Mouse (Mus musculus) G1E (cell line): Measurements from ENCODE around the gene Yif1b. TPM values are rescaled to one million over a fixed set of nuclear protein-coding genes. Genes with fewer than 3 reads are reported as not detected.

Experiments used
- ATAC-seq: 2 replicates; pipeline ENCODE4 v1.8.0; 2016; ENCODE audit warnings: mild to moderate bottlenecking; ENCODE audit not compliant: insufficient number of reproducible peaks, poor library complexity, low FRiP score, severe bottlenecking; ENCODE audit errors: extremely low read depth
- DNase-seq: peaks from one replicate; pipeline ENCODE4 v3.0.0; 2012; ENCODE audit warnings: low spot score
- H3K27me3 ChIP-seq: 2 replicates; pipeline ENCODE4 v1.6.1; 2012; ENCODE audit warnings: mild to moderate bottlenecking, low read length, inconsistent platforms; ENCODE audit not compliant: insufficient read depth
- H3K36me3 ChIP-seq: replicated peaks from 2 replicates; pipeline ENCODE3; 2012; ENCODE audit warnings: mild to moderate bottlenecking, inconsistent platforms
- H3K4me1 ChIP-seq: 2 replicates; pipeline ENCODE4 v1.6.1; 2012; ENCODE audit warnings: low read depth, low read length, inconsistent platforms, mixed read lengths; ENCODE audit not compliant: insufficient read depth
- H3K4me3 ChIP-seq: 2 replicates; pipeline ENCODE4 v1.5.1; 2012; ENCODE audit warnings: low read depth, mild to moderate bottlenecking, inconsistent platforms, low read length, moderate library complexity, mixed read lengths
- H3K9me3 ChIP-seq: replicated peaks from 2 replicates; pipeline ENCODE4 v1.6.1; 2012; ENCODE audit warnings: inconsistent platforms
- CTCF ChIP-seq: IDR thresholded peaks from 2 replicates; pipeline ENCODE4 v1.5.1; 2012; ENCODE audit warnings: low read depth, low read length, inconsistent platforms, mixed read lengths
- GATA1 ChIP-seq: IDR thresholded peaks from 2 replicates; pipeline ENCODE4 v1.6.1; 2012; ENCODE audit warnings: borderline replicate concordance, low read length, inconsistent platforms, mixed read lengths
- GATA2 ChIP-seq: IDR thresholded peaks from 2 replicates; pipeline ENCODE4 v1.6.1; 2012; ENCODE audit warnings: low read depth, low read length, inconsistent platforms, borderline replicate concordance
- POLR2AphosphoS5 ChIP-seq: IDR thresholded peaks from 2 replicates; pipeline ENCODE4 v1.6.1; 2012; ENCODE audit warnings: low read depth, low read length, inconsistent platforms; ENCODE audit not compliant: insufficient replicate concordance
- TAL1 ChIP-seq: conservative IDR thresholded peaks from 2 replicates; pipeline ENCODE4 v1.6.1; 2012; ENCODE audit warnings: low read depth, low read length, inconsistent platforms, mixed read lengths
- polyA plus RNA-seq: library from polyadenylated mRNA; stranded (reverse); fragments of >175 nt; gene quantifications from 2 replicates; pipeline ENCODE4 v1.2.3, GENCODE M21; 2012
- total RNA-seq, 2 experiments: library from RNA; stranded (forward) in 1 of 2; stranded (reverse) in 1 of 2; fragments of 200-1000 nt in 1 of 2; fragments of >200 nt in 1 of 2; fragmentation: Nextera tagmentation in 1 of 2; gene quantifications; 2 replicates each; pipeline ENCODE4 v1.2.3; 2014 to 2017

Yif1b gene
- total and polyA plus RNA-seq, 3 experiments: 27.8 to 228 (median 114) TPM

- Histone ChIP-seq H3K27me3 (no peaks in the 10 kb centered on the region), H3K36me3 (peaks cover 93% of the 10 kb centered on the region), H3K4me3 (no peak overlapping the region), H3K4me1 (peaks cover 51% of the 10 kb centered on the region), H3K9me3 (no peaks in the 10 kb centered on the region)
- TF ChIP-seq CTCF: peak; percentile 58
- no peak for TF ChIP-seq GATA2
- TF ChIP-seq GATA1: no peak
- DNase-seq (peak; percentile 47), ATAC-seq (no peak)
These were observed 6.7 kb downstream of the Yif1b start for GRCm38 (mm10) chr7:29244732-29245416.

DNA sequence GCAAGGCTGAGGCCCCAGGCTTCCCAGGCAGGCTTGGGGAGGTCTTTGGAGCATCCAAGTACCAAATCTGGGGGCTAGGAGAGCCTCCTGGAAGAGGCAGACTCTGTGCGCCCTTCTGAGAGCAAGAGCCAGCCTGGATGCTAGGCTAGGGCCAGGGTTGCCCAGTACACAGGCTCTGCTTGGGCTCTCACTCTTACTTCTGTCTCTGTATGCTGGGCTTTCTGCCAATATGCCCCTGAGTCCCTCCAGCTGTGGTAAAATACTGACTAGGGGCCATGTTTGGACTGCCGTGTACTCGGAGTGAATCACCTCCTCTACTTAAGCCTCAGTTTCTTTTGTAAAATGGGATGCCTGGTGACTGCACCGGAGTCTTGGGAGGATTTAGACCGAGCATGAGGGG, 7.9 kb downstream of the Yif1b start:
- no peak for ATAC-seq
- no peak for TF ChIP-seq POLR2AphosphoS5
- TF ChIP-seq GATA1: no peak
- no peak for TF ChIP-seq CTCF
- TF ChIP-seq TAL1: no peak
- TF ChIP-seq GATA2: no peak

DNA sequence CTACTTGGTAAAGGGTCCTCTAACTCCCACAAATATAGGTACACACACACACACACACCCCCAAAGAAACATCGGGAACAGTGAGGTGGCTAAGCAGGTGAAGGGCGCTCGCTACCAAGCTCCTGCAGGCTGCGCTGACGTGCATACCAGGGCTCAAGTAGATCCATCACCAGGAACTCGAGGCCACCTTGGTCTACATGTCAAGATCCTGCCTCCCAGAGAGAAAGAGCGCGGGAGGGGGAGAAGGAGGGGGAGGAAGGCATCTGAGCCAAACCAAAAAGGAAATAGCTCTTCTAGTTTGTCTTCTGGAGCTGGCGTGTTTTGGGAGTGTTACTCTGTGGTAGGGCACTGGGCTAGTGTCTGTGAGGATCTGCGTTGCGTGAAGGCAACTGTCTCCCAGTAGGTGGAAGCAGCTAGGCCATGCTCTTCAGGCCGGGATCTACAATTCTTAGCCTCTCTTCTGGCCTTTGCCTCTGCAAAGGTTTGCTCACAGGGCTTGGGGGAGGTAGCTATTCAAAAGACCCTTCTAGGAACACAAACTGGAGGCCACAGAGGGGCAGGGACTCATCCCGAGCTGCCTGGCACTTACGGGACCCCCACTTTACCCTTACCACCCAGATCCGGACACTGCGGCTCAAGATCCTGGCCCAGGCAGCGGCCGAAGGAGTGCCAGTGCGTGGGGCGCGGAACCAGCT, 8.6 kb downstream of the Yif1b start:
- Histone ChIP-seq H3K36me3 (peaks cover 75% of the 10 kb centered on the region), H3K4me1 (peaks cover 41% of the 10 kb centered on the region)
- ATAC-seq: no peak

More for the DNA sequence above, 7.9 kb downstream of the Yif1b start:
- H3K4me1 ChIP-seq: peaks cover 41% of the 10 kb centered on the region
- H3K27me3 ChIP-seq: no peaks in the 10 kb centered on the region
- H3K4me3 ChIP-seq: no peak overlapping the region
- peaks cover 82% of the 10 kb centered on the region for H3K36me3 ChIP-seq
- no peaks in the 10 kb centered on the region for H3K9me3 ChIP-seq
- no peak for DNase-seq

DNA sequence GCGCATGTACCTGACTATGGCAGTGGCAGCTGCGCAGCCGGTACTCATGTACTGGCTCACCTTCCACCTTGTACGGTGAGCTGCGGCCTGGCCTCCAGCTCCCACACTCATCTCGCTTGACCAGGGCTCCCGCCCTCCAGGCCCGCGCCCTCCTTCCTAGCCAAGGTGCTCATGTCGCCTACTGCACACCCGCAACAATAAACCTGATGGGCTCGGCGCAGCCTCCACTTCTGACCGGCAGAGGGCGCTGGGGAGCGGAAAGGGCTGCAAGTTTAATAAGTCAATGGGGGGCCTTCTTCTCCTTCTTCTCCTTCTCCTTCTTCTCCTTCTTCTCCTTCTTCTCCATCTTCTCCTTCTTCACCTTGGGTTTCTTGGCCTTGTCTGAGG, 9.2 kb downstream of the Yif1b start:
- Histone ChIP-seq H3K27me3 (no peaks in the 10 kb centered on the region), H3K4me1 (peaks cover 38% of the 10 kb centered on the region), H3K36me3 (peaks cover 71% of the 10 kb centered on the region), H3K4me3 (peak overlapping the region; percentile 23; the same call in 1 of the 2 replicates), H3K9me3 (no peaks in the 10 kb centered on the region)
- DNase-seq: peak; percentile 55
- TF ChIP-seq CTCF (peak; percentile 84), GATA1 (no peak)
- ATAC-seq: no peak

More for the DNA sequence above, 8.6 kb downstream of the Yif1b start:
- H3K9me3 ChIP-seq: no peaks in the 10 kb centered on the region
- peak overlapping the region; percentile 23; the same call in 1 of the 2 replicates for H3K4me3 ChIP-seq
- DNase-seq: no peak
- TF ChIP-seq POLR2AphosphoS5 (no peak), TAL1 (no peak), CTCF (no peak), GATA2 (no peak), GATA1 (no peak)
- no peaks in the 10 kb centered on the region for H3K27me3 ChIP-seq

DNA sequence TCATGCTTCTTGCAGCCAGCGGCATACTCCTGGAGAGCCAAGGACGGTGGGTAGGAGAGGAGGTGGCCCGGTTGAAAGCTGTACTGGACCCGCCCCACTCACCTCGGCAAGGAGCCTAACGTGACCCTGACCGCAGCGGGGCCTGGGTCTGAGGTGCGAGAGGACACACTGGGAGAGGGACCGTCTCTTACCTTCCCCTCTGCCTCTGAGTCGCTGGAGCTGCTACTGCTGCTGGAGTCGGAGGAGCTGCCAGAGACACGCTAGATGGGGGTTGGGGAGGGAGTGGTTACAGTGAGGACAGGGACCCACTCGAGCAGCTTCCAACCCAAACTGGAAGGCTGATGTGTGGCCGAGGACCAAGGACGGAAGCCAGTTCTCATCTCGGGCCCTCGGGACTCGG, 9.6 kb downstream of the Yif1b start:
- H3K4me1 ChIP-seq: peaks cover 37% of the 10 kb centered on the region
- H3K4me3 ChIP-seq: no peak overlapping the region
- no peaks in the 10 kb centered on the region for H3K27me3 ChIP-seq
- peaks cover 68% of the 10 kb centered on the region for H3K36me3 ChIP-seq
- no peak for ATAC-seq
- TF ChIP-seq GATA1: no peak
- no peaks in the 10 kb centered on the region for H3K9me3 ChIP-seq
- no peak for DNase-seq

DNA sequence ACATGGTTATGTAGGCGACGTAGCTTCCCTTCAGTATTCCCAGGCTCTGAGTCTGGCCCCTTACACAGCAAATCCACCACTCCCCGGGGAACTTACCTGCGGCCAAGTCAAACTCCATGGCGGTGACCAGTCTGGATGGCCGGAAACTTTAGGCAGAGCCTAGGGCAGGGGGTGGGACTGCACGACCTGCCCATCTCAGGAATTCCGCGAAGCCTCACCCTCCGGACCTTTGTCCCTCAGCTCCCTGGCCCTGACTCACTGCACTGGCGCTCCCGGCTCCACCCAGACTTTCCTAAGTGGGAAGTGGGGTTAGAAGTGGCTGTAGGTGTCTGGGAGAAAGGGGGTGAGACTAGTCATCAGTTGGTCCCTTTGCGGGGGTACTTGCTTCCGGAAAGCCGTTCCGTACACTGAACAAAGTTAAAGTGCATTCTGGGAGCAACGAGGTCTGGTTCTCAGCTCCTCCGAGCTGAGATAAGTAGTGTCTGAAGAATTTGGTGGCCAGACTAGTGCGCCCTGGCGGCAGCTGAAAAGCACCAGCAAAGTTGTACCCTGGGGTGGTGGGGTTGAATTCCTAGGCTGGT, 10.2 kb downstream of the Yif1b start, which contains the start of gene 2200002D01Rik:
TSS of gene 2200002D01Rik (minus strand) at position 206 of the 581 bp plus-strand sequence.
- peaks cover 38% of the 10 kb centered on the region for H3K4me1 ChIP-seq

More for the DNA sequence above, 10.2 kb downstream of the Yif1b start, which contains the start of gene 2200002D01Rik:
- Histone ChIP-seq H3K4me3 (0 out of 2 replicates have a peak within 1 kb of the TSS, but pooled peaks have one; percentile 23), H3K27me3 (no peaks in the 10 kb centered on the region), H3K9me3 (no peaks in the 10 kb centered on the region), H3K36me3 (peaks cover 63% of the 10 kb centered on the region)
- ATAC-seq (no peak), DNase-seq (no peak)
- TF ChIP-seq POLR2AphosphoS5: no peak
- TF ChIP-seq GATA2: no peak
- no peak for TF ChIP-seq TAL1
- TF ChIP-seq GATA1: no peak
- TF ChIP-seq CTCF: no peak
